Mouse (Mus musculus): ENCODE measurements around the gene Wfdc21.

DNA sequence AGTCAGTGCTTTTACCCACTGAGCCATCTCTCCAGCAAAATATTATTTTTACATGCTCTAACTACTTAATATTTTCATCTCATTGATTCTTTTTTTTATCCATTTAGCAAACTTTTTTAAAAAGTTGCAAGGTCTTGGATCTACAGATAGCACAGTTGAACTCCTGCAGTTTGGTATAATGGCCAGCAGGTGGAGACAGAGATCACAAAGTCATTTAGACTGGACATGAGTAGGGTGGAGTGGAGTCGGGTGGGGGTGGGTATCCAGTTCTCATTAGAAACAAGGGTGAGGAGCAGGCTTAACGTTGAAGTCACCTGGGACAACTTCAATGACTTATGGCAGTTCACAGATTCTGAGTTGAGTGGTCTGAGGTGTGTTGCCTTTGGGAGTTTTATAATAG is 38.6 kb downstream of the Wfdc21 start:
- peak; percentile 53 for TF ChIP-seq CTCF (IDR thresholded peaks at IDR 0.05; ENCODE audit: control insufficient read depth, insufficient read depth, low read length)
- TF ChIP-seq POLR2A (IDR thresholded peaks at IDR 0.05; ENCODE audit: borderline replicate concordance, control insufficient read depth, low read depth, low read length) = no peak

All from bone marrow, adult 2 months (tissue).